Mouse (Mus musculus) Patski (cell line): ENCODE data around the gene Acoxl. TPM values are rescaled to one million over a fixed set of nuclear protein-coding genes. Genes with fewer than 3 reads are reported as not detected.

Source experiments
- ATAC-seq: fragments of 100-300 bp; one replicate; pipeline ENCODE4 v1.8.0; 2021
- CTCF ChIA-PET: fragments of 350-600 bp; sonication (Branson Sonifier 250); formaldehyde crosslinking; loops from one replicate; lab custom pipeline; 2022; ENCODE audit warnings: inconsistent platforms; lab: Charles Lee
- POLR2A ChIA-PET: fragments of 350-600 bp; sonication (Branson Sonifier 250); formaldehyde crosslinking; loops from one replicate; lab custom pipeline; 2022; ENCODE audit warnings: antibody characterized with exemption, inconsistent platforms; lab: Charles Lee
- DNase-seq: peaks from one replicate; pipeline ENCODE4 v3.0.0-alpha.2; 2011; ENCODE audit warnings: low read depth, low spot score
- H3K27me3 ChIP-seq: fragments of 371-371 bp; one replicate; pipeline ENCODE4 v1.5.1; 2021
- CTCF ChIP-seq: fragments of 100-300 bp; IDR thresholded peaks from one replicate; pipeline ENCODE4 v1.5.1; 2021
- in situ Hi-C: fragments of 300-500 bp; cut with MboI; formaldehyde crosslinking; loops from 3 replicates; pipeline ENCODE4 v1.11.1; 2018; ENCODE audit warnings: low pct_unique_long_range_greater_than_20kb, mixed read lengths
- polyA plus RNA-seq: library from polyadenylated mRNA; unstranded; gene quantifications from one replicate; pipeline ENCODE4 v1.2.3, GENCODE M21; 2021

Gene Acoxl
- polyA plus RNA-seq, 1 experiment from 2014 or later = 0.03 TPM

DNA sequence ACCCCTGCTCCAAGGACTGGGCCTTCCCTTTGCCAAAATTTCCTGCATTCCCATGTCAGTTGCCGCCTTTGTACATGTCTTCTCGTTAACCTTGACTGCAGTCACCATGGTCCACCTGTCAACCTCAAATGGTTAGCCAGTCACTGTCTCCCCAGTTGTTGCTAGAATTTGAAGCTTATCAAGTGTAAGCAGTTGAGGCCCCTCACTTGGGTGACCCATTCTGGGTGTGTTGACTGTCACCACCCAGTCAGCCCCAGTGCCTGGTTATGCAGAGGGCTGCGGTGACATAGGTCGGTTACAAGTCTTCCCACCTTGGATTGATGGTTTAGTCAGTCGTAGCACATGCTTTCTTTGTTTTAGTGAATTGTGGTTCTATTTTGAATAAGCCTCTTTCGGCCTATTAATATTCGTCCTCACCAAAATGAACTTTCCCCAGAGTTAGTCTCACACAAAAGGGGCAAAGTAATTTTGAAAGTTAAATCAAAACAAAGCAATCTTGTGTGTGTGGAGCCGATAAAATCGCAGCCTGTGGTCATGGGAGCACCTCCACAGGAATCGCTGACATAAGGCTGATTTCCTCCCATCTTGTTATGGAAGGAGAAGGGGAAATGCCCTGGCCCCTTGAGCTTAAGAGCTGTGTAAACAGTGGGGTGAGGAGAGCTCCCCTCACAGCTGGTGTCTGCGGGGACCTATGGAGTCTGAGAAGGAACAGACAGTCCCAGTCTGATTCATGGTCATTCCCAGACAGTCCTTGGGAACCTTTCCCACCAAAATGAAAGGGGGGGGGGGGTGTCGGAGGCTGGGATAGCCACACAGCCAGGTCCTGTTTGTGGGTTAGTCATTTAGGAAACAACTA lies 318.1 kb downstream of the Acoxl start:
- POLR2A ChIA-PET = no interaction called here
- CTCF ChIA-PET = no interaction called here
- DNase-seq (no peak), ATAC-seq (no peak)
- in situ Hi-C loops = no loop called here
- no peaks in the 10 kb centered on the region for H3K27me3 ChIP-seq
- TF ChIP-seq CTCF = no peak

DNA sequence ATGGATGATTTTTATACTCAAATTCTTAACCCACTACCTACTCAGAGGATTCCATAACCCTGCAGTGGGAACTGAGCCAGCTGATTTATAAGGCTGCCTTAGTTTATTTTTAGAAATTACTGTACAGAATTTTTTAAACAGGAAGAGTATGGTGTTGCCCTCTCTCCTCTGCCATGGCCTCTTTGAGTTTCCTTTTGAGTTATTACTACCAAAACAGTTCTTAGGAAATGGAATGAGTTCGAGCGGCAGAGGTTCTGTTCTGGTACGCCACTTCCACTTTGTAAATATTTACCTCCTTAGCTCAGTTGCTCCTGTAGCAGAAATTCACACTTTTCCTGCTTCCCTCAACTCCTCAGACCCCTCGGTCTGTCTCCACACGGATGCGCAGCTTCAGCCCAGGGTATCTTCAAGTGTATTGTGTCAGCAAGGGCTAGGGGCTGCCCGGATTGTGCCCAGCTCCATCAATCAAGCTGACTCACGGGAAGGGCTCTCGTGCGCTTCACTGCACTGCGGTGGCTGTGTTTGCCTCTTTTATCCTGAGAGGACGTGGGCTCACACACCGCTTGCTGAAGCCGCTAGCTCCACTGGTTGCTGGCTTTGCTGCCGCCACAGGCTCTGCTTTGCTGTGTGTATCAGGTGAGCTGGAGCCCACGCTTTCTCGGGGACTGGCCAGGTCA lies 320.2 kb downstream of the Acoxl start:
- in situ Hi-C loops = no loop called here
- ChIA-PET CTCF (interaction anchor here (1.3 kb wide), 1 partner anchor 18 kb away, joined by 3 read pairs; no protein-coding TSS in a partner anchor), POLR2A (interaction anchor here (0.6 kb wide), 1 partner anchor 29 kb away, joined by 4 read pairs; no protein-coding TSS in a partner anchor)
- TF ChIP-seq CTCF = no peak
- no peak for ATAC-seq
- no peak for DNase-seq
- H3K27me3 ChIP-seq = no peaks in the 10 kb centered on the region

DNA sequence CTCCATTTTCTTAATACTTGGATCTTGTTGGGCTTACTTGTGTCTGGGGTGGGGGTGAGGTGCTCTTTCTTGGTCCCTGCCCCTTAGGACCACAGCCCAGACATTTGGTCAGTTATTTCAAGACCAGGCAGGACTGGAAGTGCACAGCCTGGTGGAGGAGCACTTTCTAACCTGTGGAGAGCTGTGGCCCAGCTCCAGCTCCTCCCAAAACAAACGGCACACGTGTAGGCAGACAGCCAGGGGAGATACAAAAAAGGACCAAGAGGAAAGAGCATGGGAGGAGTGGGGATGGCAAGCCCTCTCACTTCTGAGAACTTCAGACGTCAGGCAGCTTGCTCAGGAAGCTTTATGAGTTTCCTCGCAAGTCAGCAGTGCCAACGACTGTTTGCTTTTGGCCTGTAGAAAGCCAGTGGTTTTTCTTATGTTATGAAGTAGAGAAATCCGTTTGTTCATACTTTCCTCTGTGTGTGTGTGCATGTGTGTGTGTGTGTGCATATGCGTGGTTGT lies 321.0 kb downstream of the Acoxl start:
- ChIA-PET CTCF (interaction anchor here (1.3 kb wide), 1 partner anchor 17 kb away, joined by 3 read pairs; no protein-coding TSS in a partner anchor), POLR2A (no interaction called here)
- DNase-seq (no peak), ATAC-seq (no peak)
- in situ Hi-C loops = no loop called here
- no peak for TF ChIP-seq CTCF
- no peaks in the 10 kb centered on the region for H3K27me3 ChIP-seq

DNA sequence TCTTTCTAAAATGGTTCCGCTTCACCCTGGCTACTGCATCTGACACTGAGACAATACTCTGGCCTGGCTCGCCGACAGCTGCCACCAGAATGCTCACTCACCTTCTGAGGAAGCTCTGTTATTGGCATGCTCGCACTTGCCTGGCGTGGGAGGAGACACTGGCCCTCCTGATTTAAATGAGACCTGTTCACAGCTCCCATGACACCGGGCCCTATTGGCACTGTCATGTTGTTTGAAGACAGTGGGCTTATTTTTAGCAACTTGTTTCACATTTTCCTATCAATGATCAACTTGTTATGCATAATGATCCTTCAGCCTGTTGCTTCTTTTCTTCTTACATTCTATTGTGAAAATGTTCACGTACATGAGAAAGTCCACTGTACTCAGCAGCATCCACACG lies 324.5 kb downstream of the Acoxl start:
- POLR2A ChIA-PET = no interaction called here
- TF ChIP-seq CTCF = no peak

DNA sequence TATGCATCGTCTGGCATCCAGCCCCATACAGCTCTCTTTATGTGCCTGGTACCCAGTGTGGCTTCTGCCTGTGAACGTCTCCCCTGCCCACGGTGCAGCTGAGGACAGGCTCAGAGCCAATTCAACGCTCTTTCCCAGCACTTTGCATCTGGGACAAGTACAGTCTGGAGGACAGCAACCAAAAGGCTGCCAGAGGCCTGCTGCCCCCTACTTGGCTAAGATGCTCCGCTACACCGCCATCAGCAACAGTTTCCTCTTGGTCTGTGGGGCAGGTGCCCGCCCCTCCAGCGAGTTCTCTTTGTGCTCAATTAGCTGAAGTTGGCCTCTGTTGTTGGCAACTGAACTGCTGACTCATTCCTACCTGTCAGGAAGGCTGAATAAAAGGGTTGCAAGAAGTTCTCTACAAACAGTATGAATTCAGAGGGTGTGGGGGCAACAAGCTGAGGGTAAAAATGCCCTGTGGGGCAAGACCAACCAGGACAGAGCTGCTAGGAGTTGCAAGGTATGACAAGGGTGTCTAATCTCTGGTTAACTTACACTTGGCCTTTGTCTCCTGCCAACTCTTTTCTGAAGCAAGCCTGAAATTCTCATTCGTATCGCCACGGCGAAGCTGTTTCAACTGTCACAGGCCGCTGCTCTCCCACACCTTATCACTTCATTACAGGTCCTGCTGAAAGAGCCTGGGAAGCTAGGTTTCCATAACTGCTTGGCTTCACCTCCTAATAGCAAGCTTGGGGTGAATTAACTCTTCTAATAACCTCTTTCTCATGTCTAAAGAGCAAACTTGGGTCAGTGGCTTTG lies 328.1 kb downstream of the Acoxl start:
- no peak for DNase-seq
- ChIA-PET POLR2A (interaction anchor here (0.7 to 1.0 kb wide), 4 partner anchors 12 to 32 kb away, joined by 3 to 5 read pairs (median 4); no protein-coding TSS in a partner anchor), CTCF (interaction anchor here (1.0 kb wide), 1 partner anchor 20 kb away, joined by 3 read pairs; no protein-coding TSS in a partner anchor)
- in situ Hi-C loops = no loop called here
- TF ChIP-seq CTCF = no peak
- ATAC-seq = no peak
- H3K27me3 ChIP-seq = no peaks in the 10 kb centered on the region

More for the DNA sequence above, 324.5 kb downstream of the Acoxl start:
- CTCF ChIA-PET = no interaction called here
- in situ Hi-C loops = no loop called here
- no peak for DNase-seq
- no peaks in the 10 kb centered on the region for H3K27me3 ChIP-seq
- no peak for ATAC-seq

DNA sequence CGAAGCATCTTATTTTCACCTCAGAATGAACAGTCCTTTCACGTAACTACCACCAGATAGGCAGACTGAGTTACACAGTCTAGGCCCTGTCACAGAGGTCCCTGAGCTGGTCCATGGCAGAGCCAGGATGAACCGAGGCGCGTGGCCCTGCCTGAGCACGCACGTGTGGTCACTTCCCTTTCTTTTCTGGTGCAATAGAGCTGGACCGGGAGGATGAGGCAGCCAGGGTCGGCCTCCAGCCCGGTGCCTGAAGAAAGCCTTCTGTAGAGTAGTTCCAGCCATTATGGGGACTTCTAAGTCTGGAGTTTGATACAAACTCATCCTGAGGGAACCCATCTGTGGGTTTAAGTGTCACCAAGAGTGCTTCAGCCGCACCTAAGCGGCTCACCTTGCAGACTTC lies 329.3 kb downstream of the Acoxl start:
- ChIA-PET POLR2A (interaction anchor here (0.9 to 1.0 kb wide), 2 partner anchors 13 to 27 kb away, joined by 3 to 4 read pairs; no protein-coding TSS in a partner anchor), CTCF (no interaction called here)
- DNase-seq = no peak
- TF ChIP-seq CTCF = no peak
- in situ Hi-C loops = no loop called here
- no peak for ATAC-seq
- no peaks in the 10 kb centered on the region for H3K27me3 ChIP-seq

DNA sequence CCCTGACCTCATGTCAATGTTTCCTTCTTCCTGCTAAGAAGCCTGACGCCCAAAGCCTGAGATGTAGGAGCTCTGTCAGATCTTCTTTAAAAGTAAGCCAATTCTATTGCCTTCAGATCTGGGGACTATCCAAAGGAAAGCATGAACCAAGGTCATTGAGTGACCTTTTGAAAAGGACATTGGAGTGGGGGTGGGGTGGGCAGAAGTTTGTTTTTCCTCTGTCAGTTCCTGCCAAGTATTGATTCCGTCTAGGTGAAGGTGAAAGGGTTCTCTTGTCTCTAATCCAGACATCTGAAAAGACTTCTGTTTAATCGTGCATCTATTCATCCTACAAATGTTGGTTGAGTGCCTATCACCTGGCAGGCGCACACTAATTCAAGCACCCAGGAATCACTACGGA lies 330.8 kb downstream of the Acoxl start:
- in situ Hi-C loops = no loop called here
- H3K27me3 ChIP-seq = no peaks in the 10 kb centered on the region
- DNase-seq = no peak
- ChIA-PET POLR2A (no interaction called here), CTCF (no interaction called here)
- no peak for ATAC-seq
- TF ChIP-seq CTCF = no peak

DNA sequence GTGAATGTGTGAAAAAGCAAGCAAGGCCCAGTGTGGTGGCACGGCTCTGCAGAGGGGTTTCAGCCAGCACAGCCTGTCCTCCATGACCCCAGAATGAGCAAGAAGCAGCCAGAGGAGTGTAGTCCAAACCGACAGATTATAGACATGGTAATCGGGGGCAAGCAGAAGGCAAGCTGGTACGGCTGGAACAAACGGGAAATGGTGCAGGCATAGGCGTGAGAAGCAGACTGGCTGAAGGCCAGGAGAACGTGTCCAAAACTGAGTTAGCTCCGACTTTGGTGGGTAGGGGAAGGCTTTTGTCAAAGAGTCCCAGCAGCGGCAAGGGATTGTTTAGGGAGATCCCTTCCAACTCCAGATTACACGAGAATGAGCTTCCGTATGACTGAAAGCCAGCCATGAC lies 331.3 kb downstream of the Acoxl start:
- no peak for ATAC-seq
- in situ Hi-C loops = no loop called here
- POLR2A ChIA-PET = no interaction called here
- CTCF ChIA-PET = no interaction called here
- no peaks in the 10 kb centered on the region for H3K27me3 ChIP-seq
- DNase-seq = no peak
- no peak for TF ChIP-seq CTCF

DNA sequence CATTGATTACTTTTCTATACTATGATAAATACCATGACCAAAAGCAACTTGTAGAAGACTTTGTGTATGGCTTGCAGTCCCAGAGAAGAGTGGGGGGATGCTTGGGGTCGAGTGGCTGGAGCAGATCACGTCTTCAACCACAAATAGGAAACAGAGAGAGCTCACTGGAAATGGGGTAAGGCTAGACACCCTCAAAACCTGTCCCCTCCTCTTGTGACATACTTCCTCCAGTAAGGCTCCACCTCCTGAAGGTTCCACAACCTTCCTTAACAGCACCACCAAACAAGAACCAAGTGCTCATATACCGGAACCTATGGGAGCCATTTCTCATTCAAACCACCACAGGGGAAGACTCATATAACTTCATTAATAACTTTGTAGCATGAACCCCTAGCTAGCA lies 331.9 kb downstream of the Acoxl start:
- in situ Hi-C loops = no loop called here
- no peak for TF ChIP-seq CTCF
- DNase-seq (no peak), ATAC-seq (no peak)
- no peaks in the 10 kb centered on the region for H3K27me3 ChIP-seq
- ChIA-PET POLR2A (interaction anchor here (0.6 kb wide), 1 partner anchor 115 kb away, joined by 3 read pairs; no protein-coding TSS in a partner anchor), CTCF (no interaction called here)

DNA sequence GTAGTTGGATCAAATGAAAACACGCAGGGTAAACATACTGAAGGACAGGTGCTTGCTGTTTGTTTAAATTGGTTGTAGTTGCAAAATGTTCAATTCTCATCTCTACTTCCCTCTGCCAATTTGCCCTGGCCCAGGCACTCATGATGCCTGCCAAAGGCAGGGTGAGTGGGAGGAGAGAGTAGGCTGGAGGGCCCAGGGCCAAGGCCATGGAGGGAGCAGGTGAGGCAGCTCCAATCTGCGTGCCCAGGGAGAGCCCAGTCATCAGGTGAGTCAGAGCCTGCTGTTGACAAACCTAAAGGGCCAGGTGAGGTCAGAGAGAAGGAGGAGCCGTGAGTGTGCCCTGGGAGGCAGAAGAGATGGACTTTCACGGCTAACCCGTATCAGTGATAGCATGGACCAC lies 333.6 kb downstream of the Acoxl start:
- H3K27me3 ChIP-seq = no peaks in the 10 kb centered on the region
- DNase-seq = no peak
- ChIA-PET CTCF (no interaction called here), POLR2A (interaction anchor here (0.6 kb wide), 1 partner anchor 227 kb away, joined by 8 read pairs; no protein-coding TSS in a partner anchor)
- in situ Hi-C loops = no loop called here
- no peak for TF ChIP-seq CTCF
- ATAC-seq = no peak

Other genes starting within 250 kb of the Acoxl start
- gene Mal, start 182.2 kb upstream of the Acoxl start, polyA plus RNA-seq = 1.1 TPM
- 0.05 TPM for gene Mall, start 108.9 kb upstream of the Acoxl start, polyA plus RNA-seq
- 58.5 TPM for gene Nphp1, start 50.0 kb upstream of the Acoxl start, polyA plus RNA-seq
- gene Mtln, start 46.4 kb upstream of the Acoxl start, polyA plus RNA-seq = 34.9 TPM
- gene Bub1, start 7.0 kb upstream of the Acoxl start, polyA plus RNA-seq = 23.7 TPM